Mouse (Mus musculus): ENCODE measurements at regions not wholly inside any gene's neighbourhood (a gene's known extent, or its start where the extent isn't known, plus 50 kb on each side); places are given as distances from the start of the nearest gene placed in this dataset.
A peak's percentile ranks its signal among the peaks of the same experiment; 100 is the strongest.

DNA sequence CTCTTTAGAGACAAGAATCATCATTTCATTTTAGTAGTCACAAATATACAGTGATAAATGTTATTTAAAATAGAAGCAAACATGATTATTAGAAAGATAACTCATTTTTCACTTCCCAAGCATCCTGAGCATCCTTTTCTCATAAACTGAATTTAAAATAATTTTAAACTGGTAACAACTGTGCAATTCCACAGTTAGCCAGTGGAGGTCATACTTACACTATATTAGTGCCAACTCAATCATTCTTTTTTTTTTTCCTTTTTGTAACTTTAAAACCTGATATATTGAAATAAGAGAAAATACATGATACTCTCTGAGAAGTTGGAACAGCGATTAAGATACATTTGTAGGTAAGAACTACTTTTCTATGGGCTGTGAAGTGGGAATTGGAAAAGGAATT lies 113.2 kb upstream of the Gm17509 start:
- 13% methylated on average over 1 of the region's 1 CpGs for WGBS
- Histone ChIP-seq H3K27me3 (no peaks in the 10 kb centered on the region), H3K9me3 (replicated peaks) (no peaks in the 10 kb centered on the region), H3K4me2 (no peak overlapping the region), H3K27ac (no peak overlapping the region), H3K4me1 (no peaks in the 10 kb centered on the region), H3K4me3 (replicated peaks) (no peak overlapping the region), H3K9ac (no peak overlapping the region), H3K36me3 (no peaks in the 10 kb centered on the region)
- no peak for ATAC-seq (replicated peaks; ENCODE audit: low FRiP score)

DNA sequence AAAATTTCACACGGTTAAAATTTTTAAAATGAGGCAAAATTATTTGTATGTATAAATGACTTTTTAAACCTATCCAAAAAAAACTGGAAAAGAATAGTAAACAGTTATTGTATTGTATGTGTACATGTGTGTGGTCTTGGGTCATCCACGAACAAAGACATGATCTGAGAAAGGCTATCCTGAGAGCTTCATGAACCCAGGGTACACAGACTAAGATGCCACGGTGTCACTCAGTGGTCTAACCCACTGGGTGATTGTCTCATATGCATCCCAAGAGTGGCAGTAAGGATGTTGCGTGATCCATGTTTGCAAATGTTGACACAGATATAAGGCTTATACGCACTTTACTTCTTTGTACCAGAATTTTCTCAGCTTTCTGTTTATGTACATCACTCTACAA lies 113.7 kb upstream of the Gm17509 start:
- H3K9ac ChIP-seq: no peak overlapping the region
- no peaks in the 10 kb centered on the region for H3K27me3 ChIP-seq
- H3K4me1 ChIP-seq: no peaks in the 10 kb centered on the region
- no peaks in the 10 kb centered on the region for H3K9me3 ChIP-seq (replicated peaks)
- 89% methylated on average over 5 of the region's 5 CpGs for WGBS
- no peak overlapping the region for H3K27ac ChIP-seq
- H3K4me2 ChIP-seq: no peak overlapping the region
- no peaks in the 10 kb centered on the region for H3K36me3 ChIP-seq
- H3K4me3 ChIP-seq (replicated peaks): no peak overlapping the region
- no peak for ATAC-seq (replicated peaks; ENCODE audit: low FRiP score)

DNA sequence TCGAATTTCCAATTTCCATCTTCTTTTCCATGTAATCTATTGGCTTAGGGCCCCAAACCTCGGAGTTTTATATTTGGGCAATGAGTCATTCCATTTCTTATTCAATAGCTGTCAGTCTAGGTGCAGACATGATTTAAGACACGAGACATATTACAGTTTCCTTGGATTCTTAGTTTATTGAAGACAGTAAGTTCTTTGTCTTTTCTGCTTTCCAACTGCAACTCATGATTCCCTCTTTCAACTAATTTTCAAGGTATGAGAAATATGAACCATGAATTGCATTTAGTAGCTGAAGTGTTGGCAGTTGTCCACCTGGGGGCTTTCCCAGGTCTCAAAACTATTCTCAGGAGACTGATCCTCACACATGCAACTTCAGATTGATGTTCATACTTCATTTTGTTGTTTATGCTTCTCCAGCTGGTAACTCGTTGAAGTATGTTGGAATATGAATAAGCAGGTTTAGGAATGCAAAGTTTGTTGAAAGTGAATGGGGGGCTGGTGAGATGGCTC lies 160.3 kb upstream of the Gm17509 start:
- no peaks in the 10 kb centered on the region for H3K27me3 ChIP-seq
- no peak for ATAC-seq (replicated peaks; ENCODE audit: low FRiP score)
- H3K4me3 ChIP-seq (replicated peaks): no peak overlapping the region
- no peak overlapping the region for H3K4me2 ChIP-seq
- no peak overlapping the region for H3K9ac ChIP-seq
- no peak overlapping the region for H3K27ac ChIP-seq
- H3K4me1 ChIP-seq: no peaks in the 10 kb centered on the region
- H3K9me3 ChIP-seq (replicated peaks): no peaks in the 10 kb centered on the region
- no peaks in the 10 kb centered on the region for H3K36me3 ChIP-seq
- 77% methylated on average over 4 of the region's 4 CpGs for WGBS

DNA sequence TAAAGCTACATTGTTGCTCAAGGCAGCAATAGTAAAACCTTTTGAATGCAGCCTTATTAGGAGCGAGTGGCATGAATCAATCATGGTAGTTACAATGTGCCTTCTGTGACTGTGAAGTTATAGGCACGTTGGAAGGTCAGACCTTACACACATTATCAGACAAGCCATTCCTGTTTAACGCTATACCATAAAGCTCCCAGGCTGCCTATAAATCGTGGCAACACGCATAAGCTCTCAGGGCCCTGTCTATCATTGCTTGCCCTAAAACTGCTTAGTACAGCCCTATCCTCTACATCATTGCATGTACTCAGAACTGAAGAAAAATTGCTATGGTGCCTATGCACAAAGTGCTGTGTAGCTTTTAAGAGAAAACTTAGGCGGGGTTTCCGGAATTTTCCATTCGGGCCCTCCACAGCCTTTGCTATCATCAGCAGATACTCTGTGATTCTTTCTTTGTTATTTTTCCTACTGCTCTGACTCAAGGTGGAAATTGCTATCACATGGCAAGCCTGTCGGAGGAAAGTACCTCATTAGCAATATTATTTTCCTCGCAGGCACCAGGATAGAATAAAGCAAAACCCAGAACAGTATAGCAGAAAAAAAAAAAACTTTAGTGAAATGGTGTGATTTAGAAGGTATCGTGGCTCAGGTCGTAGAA lies 162.7 kb upstream of the Gm17509 start:
- 63% methylated on average over 12 of the region's 12 CpGs for WGBS
- Histone ChIP-seq H3K9ac (no peak overlapping the region), H3K36me3 (no peaks in the 10 kb centered on the region), H3K27ac (no peak overlapping the region), H3K4me3 (replicated peaks) (no peak overlapping the region), H3K27me3 (no peaks in the 10 kb centered on the region), H3K9me3 (replicated peaks) (no peaks in the 10 kb centered on the region), H3K4me2 (no peak overlapping the region), H3K4me1 (no peaks in the 10 kb centered on the region)
- no peak for ATAC-seq (replicated peaks; ENCODE audit: low FRiP score)

DNA sequence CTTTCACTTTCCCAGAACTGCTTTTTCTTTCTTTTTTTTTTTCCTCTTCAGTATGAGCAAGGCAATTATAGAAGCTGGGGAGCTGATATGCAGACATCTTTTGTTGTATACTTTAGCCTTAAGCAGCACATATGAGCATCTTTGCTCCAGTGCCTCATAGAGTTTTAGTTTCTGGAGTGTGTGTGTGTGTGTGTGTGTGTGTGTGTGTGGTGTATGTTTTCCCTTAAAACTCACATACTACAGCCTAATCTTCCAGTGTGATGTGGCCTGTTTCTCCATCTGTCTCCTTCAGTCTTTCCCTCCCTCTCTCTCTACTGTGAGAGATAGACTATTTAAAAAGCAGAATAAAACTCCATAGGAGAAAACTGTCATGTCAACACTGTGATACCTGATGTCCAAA lies 169.4 kb upstream of the Gm17509 start:
- no peaks in the 10 kb centered on the region for H3K4me1 ChIP-seq
- no peaks in the 10 kb centered on the region for H3K36me3 ChIP-seq
- ATAC-seq (replicated peaks; ENCODE audit: low FRiP score): no peak

DNA sequence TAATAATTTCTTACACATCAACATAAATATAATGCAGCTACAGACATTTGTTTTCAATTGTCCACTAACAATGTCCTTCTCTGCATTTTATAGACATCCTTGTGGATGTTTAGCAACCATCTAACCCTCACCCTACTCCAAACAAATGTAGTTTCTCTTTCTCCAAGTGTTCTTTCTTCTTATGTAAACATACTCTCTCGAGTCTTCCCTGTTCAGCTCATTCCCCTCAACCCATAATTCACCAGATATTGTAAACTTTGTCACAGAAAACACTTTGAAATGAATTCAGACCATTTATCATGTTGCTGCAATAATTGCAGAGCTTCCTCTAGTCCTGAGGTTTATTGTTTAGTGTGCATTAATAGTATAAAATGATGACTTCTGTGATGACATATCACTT lies 172.6 kb upstream of the Gm17509 start:
- Histone ChIP-seq H3K9ac (no peak overlapping the region), H3K36me3 (no peaks in the 10 kb centered on the region), H3K4me2 (no peak overlapping the region), H3K4me3 (replicated peaks) (no peak overlapping the region), H3K9me3 (replicated peaks) (no peaks in the 10 kb centered on the region), H3K4me1 (no peaks in the 10 kb centered on the region), H3K27me3 (no peaks in the 10 kb centered on the region), H3K27ac (no peak overlapping the region)
- WGBS: 10% methylated on average over 1 of the region's 1 CpGs
- no peak for ATAC-seq (replicated peaks; ENCODE audit: low FRiP score)

More for the DNA sequence above, 169.4 kb upstream of the Gm17509 start:
- no peaks in the 10 kb centered on the region for H3K27me3 ChIP-seq
- no peaks in the 10 kb centered on the region for H3K9me3 ChIP-seq (replicated peaks)
- H3K4me2 ChIP-seq: no peak overlapping the region
- H3K9ac ChIP-seq: no peak overlapping the region
- no peak overlapping the region for H3K4me3 ChIP-seq (replicated peaks)
- no peak overlapping the region for H3K27ac ChIP-seq

DNA sequence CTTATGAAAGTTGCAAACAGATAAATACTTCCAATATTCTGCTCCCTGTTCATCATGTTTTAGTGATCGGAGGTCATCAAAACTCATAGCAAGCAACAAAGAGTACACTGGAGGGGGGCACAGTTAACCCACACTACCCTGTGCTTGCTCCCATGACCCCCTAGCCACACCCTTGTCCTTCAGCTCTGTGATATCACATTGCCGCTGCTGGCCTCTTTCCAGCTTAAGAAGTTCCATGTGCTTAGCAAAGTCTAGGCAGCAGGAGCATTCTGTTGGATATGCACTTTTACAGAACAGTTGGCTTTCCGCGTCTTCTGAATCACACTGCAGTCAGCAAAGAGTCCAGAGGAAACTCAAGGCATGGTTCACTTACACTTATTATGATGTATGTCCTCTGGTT lies 180.4 kb upstream of the Gm17509 start:
- Histone ChIP-seq H3K4me2 (no peak overlapping the region), H3K27ac (no peak overlapping the region), H3K27me3 (no peaks in the 10 kb centered on the region), H3K9ac (no peak overlapping the region), H3K4me3 (replicated peaks) (no peak overlapping the region), H3K36me3 (no peaks in the 10 kb centered on the region), H3K4me1 (no peaks in the 10 kb centered on the region), H3K9me3 (replicated peaks) (no peaks in the 10 kb centered on the region)
- WGBS: 67% methylated on average over 4 of the region's 4 CpGs
- no peak for ATAC-seq (replicated peaks; ENCODE audit: low FRiP score)

DNA sequence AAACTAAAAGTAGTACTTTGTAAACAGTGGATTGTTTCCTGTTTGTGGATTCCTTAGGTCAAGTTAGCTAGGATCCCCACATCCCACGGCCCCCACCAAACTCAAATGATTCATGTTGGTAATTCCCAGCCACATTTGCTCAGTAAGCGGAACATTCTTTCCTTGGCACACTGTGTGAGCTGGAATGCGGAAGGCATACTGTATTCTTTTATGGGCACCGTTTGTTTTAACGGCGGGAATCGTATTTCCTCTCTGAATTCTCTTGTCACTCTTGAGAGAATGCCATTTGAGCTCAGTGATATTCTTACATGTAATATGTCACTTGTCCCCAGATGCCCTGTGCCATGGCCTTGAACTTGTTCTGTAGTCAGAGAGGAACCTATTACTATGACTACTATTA lies 189.1 kb upstream of the Gm17509 start:
- Histone ChIP-seq H3K27me3 (no peaks in the 10 kb centered on the region), H3K4me1 (no peaks in the 10 kb centered on the region), H3K4me3 (replicated peaks) (no peak overlapping the region), H3K9ac (no peak overlapping the region), H3K4me2 (no peak overlapping the region), H3K36me3 (no peaks in the 10 kb centered on the region), H3K9me3 (replicated peaks) (no peaks in the 10 kb centered on the region), H3K27ac (no peak overlapping the region)
- peak; percentile 91 for ATAC-seq (replicated peaks; ENCODE audit: low FRiP score)
- 24% methylated on average over 7 of the region's 7 CpGs for WGBS

DNA sequence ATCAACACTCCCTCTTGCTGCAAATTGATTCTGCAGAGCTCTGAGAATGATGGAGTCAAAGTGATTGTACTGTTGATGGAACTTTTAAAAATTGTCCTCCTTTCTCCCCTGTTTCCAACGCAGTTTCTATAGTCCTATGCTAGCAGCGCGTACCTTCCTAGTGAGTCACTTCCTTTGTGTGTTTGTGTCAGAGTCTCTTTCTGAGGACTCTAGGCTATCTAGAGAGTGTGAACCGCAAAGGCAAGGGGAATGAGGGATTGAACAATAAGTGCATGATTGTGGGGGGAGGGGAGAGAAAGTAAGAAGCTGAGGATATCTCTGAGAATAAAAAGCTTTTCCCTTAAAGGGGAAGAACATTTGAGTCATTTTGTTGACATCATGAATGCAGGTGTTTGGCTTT lies 188.5 kb upstream of the Hcn1 start:
- no peak overlapping the region for H3K4me2 ChIP-seq
- H3K27me3 ChIP-seq: no peaks in the 10 kb centered on the region
- no peak overlapping the region for H3K4me3 ChIP-seq (replicated peaks)
- no peaks in the 10 kb centered on the region for H3K9me3 ChIP-seq (replicated peaks)
- no peak overlapping the region for H3K27ac ChIP-seq
- H3K4me1 ChIP-seq: no peaks in the 10 kb centered on the region
- 75% methylated on average over 4 of the region's 4 CpGs for WGBS
- no peak for ATAC-seq (replicated peaks; ENCODE audit: low FRiP score)
- H3K9ac ChIP-seq: no peak overlapping the region
- H3K36me3 ChIP-seq: no peaks in the 10 kb centered on the region

DNA sequence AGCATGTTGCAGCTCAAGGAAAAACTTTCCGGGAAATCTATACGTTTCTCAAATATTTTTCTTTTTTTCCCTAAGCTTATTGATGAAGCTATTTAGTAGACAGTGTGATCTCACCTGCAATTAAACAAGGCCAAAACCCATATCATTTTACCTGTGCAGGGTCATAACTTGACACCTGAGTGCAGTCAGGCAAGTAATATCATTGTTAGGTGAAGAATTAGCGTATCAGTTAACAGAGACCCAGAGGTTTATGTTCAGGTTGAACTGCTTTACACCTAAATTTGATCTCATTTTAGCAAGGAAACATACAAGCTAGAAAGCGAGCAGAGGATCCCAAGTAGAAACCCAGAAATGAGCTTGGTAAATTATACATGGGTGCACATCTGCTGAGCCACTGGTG lies 178.6 kb upstream of the Hcn1 start:
- Histone ChIP-seq H3K36me3 (no peaks in the 10 kb centered on the region), H3K4me3 (replicated peaks) (no peak overlapping the region), H3K4me2 (no peak overlapping the region), H3K27ac (no peak overlapping the region), H3K9ac (no peak overlapping the region), H3K27me3 (no peaks in the 10 kb centered on the region), H3K4me1 (no peaks in the 10 kb centered on the region), H3K9me3 (replicated peaks) (no peaks in the 10 kb centered on the region)
- WGBS: 57% methylated on average over 4 of the region's 4 CpGs
- no peak for ATAC-seq (replicated peaks; ENCODE audit: low FRiP score)

DNA sequence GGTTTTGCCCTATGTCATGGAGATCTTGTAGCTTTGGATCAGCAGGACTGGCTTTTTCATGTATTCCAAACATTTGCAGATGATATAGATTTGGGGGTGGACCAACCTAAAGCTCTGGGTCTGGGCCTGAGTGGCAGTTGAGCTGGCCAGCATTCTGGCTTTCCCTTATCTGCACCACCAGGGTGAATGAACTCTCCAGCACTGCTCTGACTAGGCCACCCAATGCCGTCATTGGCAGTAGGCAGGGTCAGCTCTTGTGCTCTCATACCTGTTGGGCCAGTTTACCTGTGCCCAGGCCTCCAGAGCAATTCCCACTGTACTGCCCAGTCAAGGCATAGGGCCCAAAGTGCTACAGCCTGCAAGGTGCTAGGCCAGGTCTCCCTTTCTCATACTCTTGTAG lies 177.1 kb upstream of the Hcn1 start:
- Histone ChIP-seq H3K36me3 (no peaks in the 10 kb centered on the region), H3K4me1 (no peaks in the 10 kb centered on the region), H3K9ac (no peak overlapping the region), H3K4me2 (no peak overlapping the region), H3K4me3 (replicated peaks) (no peak overlapping the region), H3K27ac (no peak overlapping the region), H3K9me3 (replicated peaks) (no peaks in the 10 kb centered on the region), H3K27me3 (no peaks in the 10 kb centered on the region)
- peak; percentile 34; the same call in 1 of the 2 replicates for ATAC-seq (replicated peaks; ENCODE audit: low FRiP score)
- WGBS: 100% methylated on average over 1 of the region's 1 CpGs

DNA sequence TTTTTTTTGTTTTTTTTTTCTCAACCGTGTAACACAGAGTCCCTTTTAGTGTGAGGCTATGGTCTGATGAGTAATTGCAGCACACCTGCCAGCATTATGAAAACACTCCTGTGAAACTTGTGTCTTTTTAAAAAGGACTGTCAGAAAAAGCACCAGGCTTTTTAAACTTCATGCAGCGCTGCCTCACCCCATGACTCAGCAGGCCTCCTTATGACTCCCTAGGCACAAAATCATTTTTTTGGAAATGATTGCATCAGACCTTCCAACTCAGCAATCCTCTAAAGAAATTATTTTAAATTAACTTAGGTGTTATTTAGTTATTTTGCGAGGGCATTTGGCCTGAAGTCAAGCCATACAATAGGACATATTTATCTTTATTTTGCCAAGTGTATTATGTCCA lies 134.7 kb upstream of the Hcn1 start:
- H3K4me3 ChIP-seq (replicated peaks): no peak overlapping the region
- no peaks in the 10 kb centered on the region for H3K36me3 ChIP-seq
- WGBS: 79% methylated on average over 3 of the region's 3 CpGs
- H3K27me3 ChIP-seq: no peaks in the 10 kb centered on the region
- no peak overlapping the region for H3K9ac ChIP-seq
- no peaks in the 10 kb centered on the region for H3K4me1 ChIP-seq
- no peak overlapping the region for H3K4me2 ChIP-seq
- no peaks in the 10 kb centered on the region for H3K9me3 ChIP-seq (replicated peaks)
- ATAC-seq (replicated peaks; ENCODE audit: low FRiP score): no peak
- H3K27ac ChIP-seq: no peak overlapping the region

DNA sequence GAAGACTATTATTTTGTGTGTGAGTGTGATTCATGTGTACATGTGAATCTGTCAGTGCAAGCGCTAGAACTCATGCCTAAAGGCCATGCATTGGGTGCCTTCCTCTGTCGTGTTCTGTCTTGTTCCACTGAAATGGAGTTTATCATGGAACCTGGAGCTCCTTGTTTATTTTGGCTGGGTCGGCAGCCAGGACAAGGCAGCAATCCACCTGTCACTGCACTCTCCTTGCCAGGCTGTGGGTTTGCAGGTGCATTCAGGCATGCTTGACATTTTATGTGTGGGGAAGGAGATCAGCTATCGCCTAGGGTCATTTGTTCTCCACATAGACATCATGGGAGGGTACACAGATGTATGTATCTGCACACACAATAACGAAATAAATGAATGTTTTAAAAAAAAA lies 129.4 kb upstream of the Hcn1 start:
- Histone ChIP-seq H3K36me3 (no peaks in the 10 kb centered on the region), H3K9ac (no peak overlapping the region), H3K9me3 (replicated peaks) (no peaks in the 10 kb centered on the region), H3K27ac (no peak overlapping the region), H3K4me3 (replicated peaks) (no peak overlapping the region), H3K4me2 (no peak overlapping the region), H3K27me3 (no peaks in the 10 kb centered on the region), H3K4me1 (no peaks in the 10 kb centered on the region)
- no peak for ATAC-seq (replicated peaks; ENCODE audit: low FRiP score)
- 63% methylated on average over 5 of the region's 5 CpGs for WGBS
